Mouse (Mus musculus): ENCODE data around the gene Hmbs.

Gene Hmbs

GRCm38 (mm10) chr9:44287401-44288075, 56.5 kb downstream of the Hmbs start:
- DNase-seq = no peak

DNA sequence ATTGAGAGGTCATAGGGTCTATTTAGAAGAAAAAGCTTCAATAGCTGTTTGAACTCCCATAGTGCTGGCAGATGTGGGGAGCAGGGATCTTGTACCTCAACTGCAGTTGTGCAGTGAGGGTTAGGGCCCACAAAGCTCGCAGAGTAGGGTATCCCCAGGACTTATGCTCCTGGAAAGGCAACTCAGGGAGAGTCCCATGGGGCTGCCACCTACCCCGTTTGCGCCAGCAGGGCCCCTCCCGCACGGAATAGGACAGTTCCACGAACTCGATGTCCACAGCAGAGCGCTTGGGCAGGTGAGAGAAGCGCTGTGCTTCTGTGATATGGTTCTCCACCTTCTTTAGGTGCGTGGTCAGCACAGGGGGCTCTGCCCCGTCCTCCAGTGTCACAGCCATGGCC, 57.0 kb downstream of the Hmbs start:
- DNase-seq = no peak
